Mouse (Mus musculus) adrenal gland, adult 8-10 months (tissue): Measurements from ENCODE around the gene Gm3047. TPM values are rescaled to one million over a fixed set of nuclear protein-coding genes. Genes with fewer than 3 reads are reported as not detected.
"Not testable (repeated sequence)": the region's sequence is repeated elsewhere in the genome, so short reads cannot be mapped to it uniquely, and the experiment has no call there.

ENCODE experiments used
- DNase-seq: peaks from one replicate; pipeline ENCODE4 v3.0.0; 2022
- total RNA-seq, 4 experiments: library from RNA; stranded (reverse); gene quantifications; 2 replicates each; pipeline ENCODE4 v1.2.4; 2022

Gene Gm3047
- total RNA-seq = not detected

GRCm38 (mm10) chr14:4555105-4555504 is at the start of gene Gm3047:
Gm3047 (plus strand) TSS chr14:4555405.
- DNase-seq = not testable (repeated sequence)

Other genes with a start within 250 kb of the Gm3047 start
- gene Gm3149, start 238.1 kb upstream of the Gm3047 start, total RNA-seq = not detected
- under 1 TPM in 1 of 4 experiments, not detected in 3; 0.30 TPM for gene 2610042L04Rik, start 220.6 kb upstream of the Gm3047 start, total RNA-seq
- gene Gm3159, start 157.9 kb upstream of the Gm3047 start, total RNA-seq = not detected
- gene Gm3164, start 140.0 kb upstream of the Gm3047 start, total RNA-seq = under 1 TPM in 1 of 4 experiments, not detected in 3; 0.31 TPM
- gene Gm3173, start 124.4 kb upstream of the Gm3047 start, total RNA-seq = 1 to 10 TPM in 1 of 4 experiments, not detected in 3; 1.1 TPM
- gene Gm3182, start 73.7 kb upstream of the Gm3047 start, total RNA-seq = not detected
- not detected for gene Gm8159, start 76.9 kb downstream of the Gm3047 start, total RNA-seq
- gene Gm3239, start 108.8 kb downstream of the Gm3047 start, total RNA-seq = not detected
- gene Gm7876, start 153.8 kb downstream of the Gm3047 start, total RNA-seq = not detected
- gene Gm3252, start 171.4 kb downstream of the Gm3047 start, total RNA-seq = not detected
- not detected for gene Gm9602, start 220.9 kb downstream of the Gm3047 start, total RNA-seq